Mouse (Mus musculus) retina, postnatal 1 day (tissue): ENCODE results near the gene Slc39a3.
"Not testable (repeated sequence)": the region's sequence is repeated elsewhere in the genome, so short reads cannot be mapped to it uniquely, and the experiment has no call there.

Experiments used
- DNase-seq: peaks from one replicate; pipeline ENCODE4 v3.0.0-alpha.2; 2012

The Slc39a3 gene

DNA sequence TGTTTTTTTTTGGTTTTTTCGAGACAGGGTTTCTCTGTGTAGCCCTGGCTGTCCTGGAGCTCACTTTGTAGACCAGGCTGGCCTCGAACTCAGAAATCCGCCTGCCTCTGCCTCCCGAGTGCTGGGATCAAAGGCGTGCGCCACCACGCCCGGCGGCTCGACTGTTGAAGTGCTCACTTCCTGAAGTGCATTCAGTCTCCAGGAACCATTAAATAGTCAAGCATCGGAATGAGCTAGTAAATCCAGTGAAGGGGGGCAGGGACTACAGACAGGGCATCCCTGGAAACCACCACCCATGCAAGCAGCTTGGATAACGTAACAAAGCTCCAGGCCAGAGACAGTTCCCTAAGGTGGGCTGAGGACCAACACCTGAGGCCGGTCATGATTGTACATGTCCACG lies 8.0 kb upstream of the Slc39a3 start:
- DNase-seq: not testable (repeated sequence)

DNA sequence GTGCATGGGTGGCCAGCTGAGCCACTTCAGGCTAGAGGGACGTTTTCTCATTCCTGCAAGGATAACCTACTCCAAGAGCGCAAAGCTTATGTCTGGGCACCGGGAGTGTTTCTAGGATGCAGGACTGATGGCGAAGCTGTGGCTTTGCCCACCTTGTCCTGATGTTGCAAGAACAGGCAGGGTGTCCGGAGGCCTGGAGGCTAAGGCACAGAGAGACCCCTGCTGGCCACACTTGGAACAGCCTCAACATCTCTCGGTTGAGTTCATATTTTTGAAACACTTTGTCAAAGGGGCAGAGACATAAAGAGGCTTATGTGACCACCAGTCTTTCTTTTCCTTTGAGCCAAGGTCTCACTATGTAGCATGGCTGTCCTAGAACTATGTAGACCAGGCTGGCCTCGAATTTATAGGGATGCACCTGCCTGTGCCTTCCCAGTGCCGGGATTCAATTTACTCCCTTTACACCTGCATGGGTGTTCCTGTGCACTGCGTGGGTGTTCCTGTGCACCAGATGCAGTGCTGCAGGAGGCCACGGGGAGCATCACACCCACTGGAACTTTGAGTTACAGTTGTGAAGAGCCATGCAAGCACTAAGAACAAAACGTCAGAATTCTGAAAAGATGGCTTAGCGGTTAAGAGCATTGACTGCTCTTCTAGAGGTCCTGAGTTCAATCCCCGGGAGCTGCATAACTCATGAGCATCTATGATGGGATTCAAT lies 4.4 kb upstream of the Slc39a3 start:
- peak; percentile 82 for DNase-seq

GRCm38 (mm10) chr10:81036251-81036650 lies 975 bp downstream of the Slc39a3 start:
- DNase-seq: peak; percentile 38

DNA sequence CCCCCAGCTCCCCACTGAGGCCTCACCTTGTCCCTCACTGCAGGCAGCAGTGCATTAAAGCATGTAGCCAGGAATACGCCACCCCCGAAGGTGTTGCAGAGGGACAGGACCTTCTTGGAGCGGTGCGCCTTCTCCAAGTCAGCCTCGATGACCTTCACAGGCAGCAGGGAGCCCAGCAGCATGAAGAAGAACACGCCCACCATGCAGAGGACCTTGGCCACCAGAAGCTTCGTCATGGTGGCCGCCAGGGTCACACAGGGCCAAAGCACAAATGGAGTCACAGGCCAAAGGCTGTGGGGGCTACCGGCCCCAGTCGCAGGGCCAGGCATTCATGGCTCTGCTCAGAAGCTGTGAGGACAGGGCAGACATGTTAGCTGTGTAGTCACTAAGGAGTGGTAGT lies 3.6 kb downstream of the Slc39a3 start:
- no peak for DNase-seq

- DNase-seq: no peak
These were observed 8.2 kb downstream of the Slc39a3 start for GRCm38 (mm10) chr10:81029031-81029430.

DNA sequence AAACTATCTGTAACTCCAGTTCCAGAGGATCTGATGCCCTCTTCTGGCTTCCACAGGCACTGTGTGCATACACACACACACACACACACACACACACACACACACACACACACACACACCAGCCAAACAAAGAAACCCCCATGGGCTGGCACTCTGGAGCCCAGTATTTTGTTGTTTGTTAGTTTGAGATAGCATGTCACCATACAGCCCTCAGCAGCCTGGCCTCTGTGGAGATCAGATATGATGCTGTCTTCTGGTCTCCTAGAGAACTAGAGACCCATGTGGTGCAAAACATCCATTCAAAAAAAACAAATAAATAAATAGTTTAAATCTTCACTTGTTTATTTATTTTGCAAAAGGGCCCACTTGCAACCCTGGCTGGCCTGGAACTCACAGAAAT lies 9.0 kb downstream of the Slc39a3 start:
- DNase-seq: no peak

- DNase-seq: no peak
These were observed 9.9 kb downstream of the Slc39a3 start for GRCm38 (mm10) chr10:81027331-81027730.

GRCm38 (mm10) chr10:81026857-81027256 lies 10.4 kb downstream of the Slc39a3 start:
- no peak for DNase-seq

DNA sequence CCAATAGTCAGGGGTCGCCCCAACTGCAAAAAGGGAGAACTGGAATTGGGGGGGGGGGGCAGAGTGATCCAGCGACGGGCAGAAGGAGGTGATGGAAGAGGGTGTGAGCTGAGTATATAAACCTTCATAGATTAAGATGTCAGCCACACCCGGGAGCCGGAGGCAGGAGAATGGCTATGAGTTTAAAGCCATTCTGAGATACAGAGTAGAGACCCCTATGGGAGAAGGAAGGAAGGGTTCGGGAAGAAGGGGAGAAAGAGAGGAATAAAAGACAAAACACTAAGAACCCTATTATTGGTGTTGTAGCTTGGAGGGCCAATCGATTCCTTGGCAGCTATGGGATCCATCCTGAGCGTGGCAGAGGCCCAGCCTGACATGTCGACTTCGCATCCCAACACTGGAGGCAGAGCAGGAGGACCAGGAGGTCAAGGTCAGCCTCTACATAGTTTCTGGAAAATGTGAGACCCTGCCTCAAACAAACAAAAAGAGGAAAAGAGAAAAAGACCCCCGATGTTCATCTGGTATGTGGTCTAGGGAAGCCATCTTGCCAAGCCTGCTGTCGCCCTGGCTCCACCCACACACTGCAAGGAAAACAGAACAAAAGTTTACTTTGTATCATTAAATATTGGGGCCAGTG lies 11.5 kb downstream of the Slc39a3 start, which contains the start of gene Diras1:
TSS of gene Diras1 (minus strand) at position 24 of the 637 bp plus-strand sequence.
- DNase-seq: no peak

DNA sequence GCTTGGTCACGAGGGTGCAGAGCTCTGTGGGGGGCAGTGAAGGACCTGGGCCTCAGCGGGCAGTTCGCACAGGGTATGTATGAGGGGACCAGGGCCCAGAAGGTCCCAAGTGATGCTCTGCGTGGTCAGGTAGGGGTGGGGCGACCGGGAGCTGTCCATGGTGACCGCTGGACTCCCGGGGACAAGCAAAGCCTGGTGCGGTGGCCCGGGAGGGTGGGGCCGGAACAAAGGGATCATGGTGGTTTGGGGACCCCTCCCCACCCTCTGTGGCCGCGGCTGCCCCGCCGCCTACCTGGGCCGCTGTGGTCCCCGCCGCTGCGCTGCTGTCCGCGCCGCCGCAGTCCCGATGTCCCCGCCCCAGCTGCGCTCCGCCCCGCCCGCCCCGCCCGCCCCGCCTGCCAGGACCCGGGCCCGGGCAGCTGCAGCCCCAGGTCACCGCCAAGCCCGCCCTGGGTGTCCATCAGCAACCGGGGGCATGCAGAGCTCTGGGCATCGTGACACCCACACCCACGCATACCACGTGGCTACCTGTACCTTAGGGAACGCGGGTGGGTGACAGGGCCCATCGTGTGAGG lies 12.1 kb downstream of the Slc39a3 start:
- DNase-seq: no peak

DNA sequence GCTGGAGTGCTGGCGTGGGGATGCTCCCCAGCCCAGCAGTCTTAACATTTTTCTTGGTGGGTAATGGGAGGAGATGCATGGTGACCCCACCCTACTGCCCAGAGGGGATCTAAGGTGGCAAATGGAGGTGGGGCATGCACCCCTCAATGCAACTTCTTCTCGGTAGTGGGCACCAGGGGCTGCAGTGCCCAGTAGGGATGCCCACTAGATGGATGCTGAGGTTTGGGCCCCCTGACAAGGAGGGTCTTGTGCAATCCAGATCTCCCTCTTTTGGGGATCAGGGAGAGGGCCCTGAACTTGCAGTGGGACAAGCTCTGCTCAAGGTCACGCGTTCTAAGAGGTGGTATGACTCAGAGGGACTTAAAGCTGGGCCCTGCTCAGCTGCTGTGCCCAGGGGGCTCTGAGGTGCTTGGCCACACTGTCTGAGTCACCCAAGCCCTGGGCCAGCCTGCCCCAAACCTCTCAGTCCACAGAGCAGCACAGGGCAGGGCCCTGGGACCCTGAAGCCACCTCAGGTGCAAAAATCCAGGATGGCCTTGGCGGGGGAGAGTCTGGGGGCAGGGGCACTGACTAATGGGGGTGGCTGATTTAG lies 12.8 kb downstream of the Slc39a3 start:
- no peak for DNase-seq

- peak; percentile 43 for DNase-seq
These were observed 14.5 kb downstream of the Slc39a3 start for GRCm38 (mm10) chr10:81022744-81023143.

GRCm38 (mm10) chr10:81021547-81022110 lies 15.6 kb downstream of the Slc39a3 start:
- no peak for DNase-seq

DNA sequence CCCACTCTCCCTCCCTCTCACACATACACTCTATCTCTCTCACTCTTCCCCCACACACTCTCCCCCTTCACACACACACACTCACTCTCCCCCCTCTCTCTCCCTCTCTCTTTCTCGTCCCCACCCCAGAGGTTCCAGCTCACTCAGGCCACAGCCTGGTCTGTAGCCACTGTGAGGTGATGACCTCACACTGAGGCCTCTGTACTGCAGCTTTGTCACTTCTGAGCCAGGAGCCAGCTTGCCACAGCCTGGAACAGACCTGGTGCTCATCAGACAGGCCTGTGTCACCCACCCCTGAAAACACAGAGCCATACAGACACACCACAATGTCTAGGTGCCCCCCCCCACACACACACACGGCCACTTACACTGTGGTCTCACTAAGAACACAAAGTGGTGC lies 17.0 kb downstream of the Slc39a3 start:
- DNase-seq: no peak

DNA sequence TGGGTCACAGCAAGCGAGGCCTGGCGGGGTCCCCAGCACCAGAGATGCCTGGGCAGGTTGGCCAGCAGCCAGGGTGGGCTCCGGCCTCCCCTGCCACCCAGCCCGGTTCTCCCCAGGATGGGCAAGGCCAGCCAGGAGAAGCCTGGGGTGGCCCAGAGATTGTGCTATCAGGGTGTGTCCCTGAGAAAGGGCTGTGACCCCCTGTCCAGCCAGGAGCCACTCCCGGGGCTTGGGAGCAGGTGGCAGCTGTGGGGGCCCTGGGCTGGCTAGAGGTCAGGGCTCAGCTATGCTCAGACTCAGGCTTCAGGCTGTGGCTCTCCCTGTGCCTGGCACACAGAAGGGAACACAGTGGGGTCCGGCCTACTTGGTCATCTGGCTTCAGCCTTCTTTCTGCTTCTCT lies 17.5 kb downstream of the Slc39a3 start:
- DNase-seq: no peak

DNA sequence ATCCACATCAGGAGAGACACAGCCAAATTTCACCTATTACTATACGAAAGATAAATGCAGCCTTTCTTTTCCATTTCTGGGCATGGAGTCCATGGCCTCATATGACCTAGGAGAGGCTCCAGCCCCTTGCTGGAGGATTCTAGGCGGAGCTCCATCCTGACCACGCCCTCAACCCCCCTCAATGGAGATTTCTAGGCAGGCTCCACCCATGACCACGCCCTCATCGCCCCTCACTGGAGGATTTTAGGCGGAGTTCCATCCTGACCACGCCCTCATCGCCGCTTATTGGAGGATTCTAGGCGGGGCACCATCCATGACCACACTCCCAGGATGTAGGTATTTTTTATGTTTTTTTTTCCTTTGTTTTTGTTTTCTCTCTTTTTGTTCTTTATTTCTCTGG lies 18.9 kb downstream of the Slc39a3 start:
- peak; percentile 68 for DNase-seq

DNA sequence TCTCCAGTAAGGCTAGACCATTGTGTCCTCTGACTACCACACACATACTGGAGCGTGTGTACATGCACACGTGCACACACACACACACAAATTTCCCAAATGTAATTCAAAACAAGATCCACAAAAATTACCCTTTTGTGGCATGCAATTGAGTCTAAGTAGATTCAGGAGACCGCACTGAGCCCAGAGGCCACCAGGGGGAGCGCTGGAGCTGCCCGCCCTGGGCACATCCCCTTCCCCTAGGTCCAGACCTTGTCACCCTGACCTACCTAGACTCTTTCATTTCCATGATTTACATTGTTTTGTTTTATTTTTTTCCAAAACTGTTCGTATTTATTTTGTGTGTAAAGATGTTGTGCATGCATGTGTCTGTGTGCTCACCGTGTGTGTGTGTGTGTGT lies 20.6 kb downstream of the Slc39a3 start:
- peak; percentile 66 for DNase-seq

GRCm38 (mm10) chr10:81015666-81016065 lies 21.6 kb downstream of the Slc39a3 start:
- DNase-seq: no peak

GRCm38 (mm10) chr10:81014393-81015384 lies 22.5 kb downstream of the Slc39a3 start, which contains the start of gene Gng7:
Gene Gng7 (minus strand): TSS chr10:81014945.
- DNase-seq: peak; percentile 97

- DNase-seq: peak; percentile 68
These were observed 26.4 kb downstream of the Slc39a3 start for GRCm38 (mm10) chr10:81010851-81011250.

DNA sequence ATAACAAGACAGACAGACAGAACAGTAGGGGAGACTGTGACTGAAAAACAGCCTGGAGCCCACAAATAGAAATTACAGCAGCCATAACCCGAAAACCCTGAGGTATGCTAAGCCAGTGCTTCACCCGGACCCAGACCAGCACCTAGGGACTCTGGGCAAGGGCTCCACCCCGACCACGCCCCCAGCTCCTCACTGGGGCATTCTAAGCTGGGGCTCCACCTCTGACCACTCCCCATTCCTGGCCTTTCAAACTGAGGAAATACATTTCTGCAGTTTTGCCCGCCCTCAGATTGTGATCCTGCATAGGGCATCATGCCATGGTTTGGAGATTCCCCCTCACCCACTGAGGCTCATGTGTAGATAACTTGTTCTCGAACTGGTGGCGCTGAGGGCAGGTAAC lies 30.0 kb downstream of the Slc39a3 start:
- DNase-seq: no peak
